Mouse (Mus musculus) testis, adult 2 months (tissue): Measurements from ENCODE around the gene Wdsub1.

Experiments used
- CTCF ChIP-seq: fragments of 200-500 bp; IDR thresholded peaks from 2 replicates; pipeline ENCODE4 v1.5.1; 2012; ENCODE audit warnings: low read depth, mild to moderate bottlenecking, inconsistent platforms, low read length, moderate library complexity; ENCODE audit not compliant: control insufficient read depth, insufficient read depth, insufficient replicate concordance
- POLR2A ChIP-seq: fragments of 200-500 bp; IDR thresholded peaks from 2 replicates; pipeline ENCODE4 v1.6.1; 2012; ENCODE audit warnings: low read depth, mild to moderate bottlenecking, inconsistent platforms, low read length, moderate library complexity; ENCODE audit not compliant: control insufficient read depth

- no peak for TF ChIP-seq POLR2A
- TF ChIP-seq CTCF = no peak
Measured at GRCm38 (mm10) chr2:59904007-59904406, 21.6 kb upstream of the Wdsub1 start.
